In the genomic region with DNA sequence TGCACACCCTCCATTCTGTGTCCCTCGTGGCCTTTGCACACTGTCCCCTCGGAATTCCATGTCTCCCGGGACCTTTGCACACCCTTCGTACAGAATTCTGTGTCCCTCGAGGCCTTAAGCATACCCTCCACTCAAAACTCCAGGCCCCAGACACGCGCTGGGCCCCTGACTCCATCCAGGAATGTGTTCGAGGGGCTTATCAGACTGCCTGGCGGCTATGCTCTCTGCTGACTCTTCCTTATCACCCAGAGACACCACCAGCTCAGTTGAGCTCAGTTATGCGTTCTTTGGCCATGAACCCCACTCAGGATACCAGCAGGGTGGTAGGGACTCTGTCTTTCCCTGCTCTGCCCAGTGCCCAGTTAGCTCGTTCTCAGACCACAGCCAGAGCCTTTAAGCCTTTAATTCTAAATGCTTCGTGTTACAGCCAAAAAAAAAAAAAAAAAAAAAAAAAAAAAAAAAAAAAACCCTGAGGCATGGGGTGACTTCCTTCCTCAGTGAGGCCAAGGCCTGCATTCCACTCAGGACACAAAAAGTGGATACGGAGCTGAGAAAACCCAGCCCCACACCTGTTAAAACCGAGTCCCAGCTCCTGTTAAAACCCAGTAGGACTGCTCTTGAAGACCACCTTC, we compare ENCODE assay signal across 7 mouse cellular contexts. TPM values are rescaled to one million over a fixed set of nuclear protein-coding genes. Genes with fewer than 3 reads are reported as not detected.
DNase-seq lines count a peak whose midpoint lies in the region; ATAC-seq and TF ChIP-seq lines count a peak whose summit lies in the region.

No protein-coding gene starts in this region.

- H3K27ac ChIP-seq in lung, postnatal 0 days (ENCODE audit: low read length) = no peak overlapping the region
- H3K27ac ChIP-seq in forebrain, embryonic 10.5 days = peak overlapping the region; percentile 90
- peak overlapping the region; percentile 97 for H3K27ac ChIP-seq in liver, embryonic 12.5 days
- H3K27ac ChIP-seq in stomach, embryonic 15.5 days = no peak overlapping the region

- TF ChIP-seq CTCF in lung, postnatal 0 days (IDR thresholded peaks at IDR 0.05) = no peak

- 37% methylated on average over 14 of the region's 14 CpGs for WGBS in lung, postnatal 0 days
- WGBS in forebrain, embryonic 10.5 days = 54% methylated on average over 14 of the region's 14 CpGs
- WGBS in liver, embryonic 12.5 days (ENCODE audit: insufficient replicate concordance) = 9% methylated on average over 14 of the region's 14 CpGs
- WGBS in stomach, embryonic 15.5 days = 44% methylated on average over 14 of the region's 14 CpGs

- peak overlapping the region; percentile 88 for H3K4me2 ChIP-seq in lung, postnatal 0 days (replicated peaks; ENCODE audit: low read depth, low read length)
- H3K4me2 ChIP-seq in liver, embryonic 12.5 days = peak overlapping the region; percentile 94
- peak overlapping the region; percentile 80 for H3K4me2 ChIP-seq in stomach, embryonic 15.5 days

- H3K4me3 ChIP-seq in lung, postnatal 0 days (ENCODE audit: low read depth, low read length) = peak overlapping the region; percentile 64; the same call in 1 of the 2 replicates
- peak overlapping the region; percentile 94 for H3K4me3 ChIP-seq in forebrain, embryonic 10.5 days
- peak overlapping the region; percentile 86 for H3K4me3 ChIP-seq in liver, embryonic 12.5 days
- H3K4me3 ChIP-seq in stomach, embryonic 15.5 days (replicated peaks) = peak overlapping the region; percentile 94

- no peaks in the 10 kb centered on the region for H3K27me3 ChIP-seq in lung, postnatal 0 days (replicated peaks; ENCODE audit: insufficient read depth, low read length)
- no peaks in the 10 kb centered on the region for H3K27me3 ChIP-seq in forebrain, embryonic 10.5 days (ENCODE audit: poor library complexity, severe bottlenecking)
- no peaks in the 10 kb centered on the region for H3K27me3 ChIP-seq in liver, embryonic 12.5 days (replicated peaks)
- no peaks in the 10 kb centered on the region for H3K27me3 ChIP-seq in stomach, embryonic 15.5 days (replicated peaks)

- peaks cover 13% of the 10 kb centered on the region for H3K4me1 ChIP-seq in lung, postnatal 0 days (ENCODE audit: insufficient read depth, low read depth, low read length)
- H3K4me1 ChIP-seq in forebrain, embryonic 10.5 days = peaks cover 48% of the 10 kb centered on the region
- peaks cover 58% of the 10 kb centered on the region for H3K4me1 ChIP-seq in liver, embryonic 12.5 days
- H3K4me1 ChIP-seq in stomach, embryonic 15.5 days = peaks cover 30% of the 10 kb centered on the region

- H3K9ac ChIP-seq in lung, postnatal 0 days (replicated peaks; ENCODE audit: low read depth) = no peak overlapping the region; the same call in 1 of the 2 replicates
- H3K9ac ChIP-seq in liver, embryonic 12.5 days = peak overlapping the region; percentile 87
- peak overlapping the region; percentile 9; the same call in 1 of the 2 replicates for H3K9ac ChIP-seq in stomach, embryonic 15.5 days

- no peak for DNase-seq in lung, postnatal 0 days (ENCODE audit: low spot score)
- no peak for DNase-seq in lung, postnatal 4 days
- DNase-seq in forebrain, embryonic 10.5 days (ENCODE audit: extremely low spot score, low spot score) = peak; percentile 22
- DNase-seq in gastrocnemius, postnatal 25 days = no peak
- DNase-seq in T-cell, adult 2 months (ENCODE audit: low spot score) = no peak

- ATAC-seq in lung, postnatal 0 days = no peak
- ATAC-seq in liver, embryonic 12.5 days = peak; percentile 78
- ATAC-seq in stomach, embryonic 15.5 days (ENCODE audit: insufficient read depth, low FRiP score, low read depth) = peak; percentile 53

- H3K36me3 ChIP-seq in lung, postnatal 0 days (ENCODE audit: insufficient read depth, low read length) = no peaks in the 10 kb centered on the region
- H3K36me3 ChIP-seq in forebrain, embryonic 10.5 days (replicated peaks) = peaks cover 3% of the 10 kb centered on the region
- H3K36me3 ChIP-seq in liver, embryonic 12.5 days = peaks cover 12% of the 10 kb centered on the region
- no peaks in the 10 kb centered on the region for H3K36me3 ChIP-seq in stomach, embryonic 15.5 days

- TF ChIP-seq EP300 in lung, postnatal 0 days (IDR thresholded peaks at IDR 0.05) = no peak

- H3K9me3 ChIP-seq in lung, postnatal 0 days (ENCODE audit: low read length) = no peaks in the 10 kb centered on the region
- H3K9me3 ChIP-seq in forebrain, embryonic 10.5 days = no peaks in the 10 kb centered on the region
- H3K9me3 ChIP-seq in liver, embryonic 12.5 days (replicated peaks) = no peaks in the 10 kb centered on the region
- H3K9me3 ChIP-seq in stomach, embryonic 15.5 days = no peaks in the 10 kb centered on the region

RNA-seq across cellular contexts. Expression of a gene that starts 0.7 kb away (rescaled TPM):
- polyA plus RNA-seq in lung, postnatal 0 days (2015; fragmentation: Nextera tagmentation; extraction: Ambion mirVana) = 54.9 and 64.9 TPM in 2 replicates
- polyA plus RNA-seq in forebrain, embryonic 10.5 days (2016; fragmentation: Nextera tagmentation; extraction: Ambion mirVana) = 51.3 and 54.5 TPM in 2 replicates
- polyA plus RNA-seq in liver, embryonic 12.5 days (2016; fragmentation: Nextera tagmentation; extraction: Ambion mirVana) = 87.1 and 88.8 TPM in 2 replicates
- polyA plus RNA-seq in stomach, embryonic 15.5 days (2015; fragmentation: Nextera tagmentation; extraction: Ambion mirVana) = 61.9 and 67.9 TPM in 2 replicates
- total RNA-seq in gastrocnemius, postnatal 25 days (2021) = 10 to 100 TPM; 11.7 to 25.2 TPM

RNA-seq across cellular contexts. Expression of a gene that starts 47.5 kb away (rescaled TPM):
- 0.63 and 0.77 TPM in 2 replicates for polyA plus RNA-seq in lung, postnatal 0 days (2015; fragmentation: Nextera tagmentation; extraction: Ambion mirVana)
- polyA plus RNA-seq in forebrain, embryonic 10.5 days (2016; fragmentation: Nextera tagmentation; extraction: Ambion mirVana) = 0.21 and 0.38 TPM in 2 replicates
- polyA plus RNA-seq in liver, embryonic 12.5 days (2016; fragmentation: Nextera tagmentation; extraction: Ambion mirVana) = 0.38 and 0.66 TPM in 2 replicates
- 0.21 and 0.67 TPM in 2 replicates for polyA plus RNA-seq in stomach, embryonic 15.5 days (2015; fragmentation: Nextera tagmentation; extraction: Ambion mirVana)
- total RNA-seq in gastrocnemius, postnatal 25 days (2021) = not detected

RNA-seq across cellular contexts. Expression of a gene that starts 48.4 kb away (rescaled TPM):
- polyA plus RNA-seq in lung, postnatal 0 days (2015; fragmentation: Nextera tagmentation; extraction: Ambion mirVana) = 751 and 865 TPM in 2 replicates
- polyA plus RNA-seq in forebrain, embryonic 10.5 days (2016; fragmentation: Nextera tagmentation; extraction: Ambion mirVana) = 931 and 967 TPM in 2 replicates
- polyA plus RNA-seq in liver, embryonic 12.5 days (2016; fragmentation: Nextera tagmentation; extraction: Ambion mirVana) = 657 and 673 TPM in 2 replicates
- 893 and 1,069 TPM in 2 replicates for polyA plus RNA-seq in stomach, embryonic 15.5 days (2015; fragmentation: Nextera tagmentation; extraction: Ambion mirVana)
- 1,000 to 10,000 TPM in 1 of 2 experiments, 100 to 1,000 TPM in 1; 606 to 1,413 TPM for total RNA-seq in gastrocnemius, postnatal 25 days (2021)

Comparison
In these comparisons a context has a peak if more than half of its experiments do, and no peak if none do; other contexts are left out.
1. H3K27ac ChIP-seq: peak in forebrain, embryonic 10.5 days (single experiment) and liver, embryonic 12.5 days (single experiment); none in lung, postnatal 0 days (single experiment) and stomach, embryonic 15.5 days (single experiment).
2. Peak in every context shown above with its lines, with median percentiles within 50 percentile points of each other: H3K4me2 ChIP-seq and H3K4me3 ChIP-seq.